Mouse (Mus musculus) limb, embryonic 15.5 days (tissue): ENCODE data around the gene Slc7a7. TPM values are rescaled to one million over a fixed set of nuclear protein-coding genes. Genes with fewer than 3 reads are reported as not detected.
A peak's percentile ranks its signal among the peaks of the same experiment; 100 is the strongest.

Experiments
- ATAC-seq: fragments of 200-750 bp; cut with Nextera tagmentation; 2 replicates; pipeline ENCODE4 v1.8.0; 2017; ENCODE audit warnings: low read depth, moderate TSS enrichment; ENCODE audit not compliant: insufficient number of reproducible peaks, low FRiP score, low TSS enrichment
- H3K27ac ChIP-seq: fragments of 300-500 bp; sonication (generic); 2 replicates; pipeline ENCODE4 v1.5.1; 2015; ENCODE audit warnings: moderate library complexity, mild to moderate bottlenecking, inconsistent platforms
- H3K27me3 ChIP-seq: fragments of 300-500 bp; sonication (generic); 2 replicates; pipeline ENCODE4 v1.6.1; 2015; ENCODE audit warnings: inconsistent platforms
- H3K36me3 ChIP-seq: fragments of 300-500 bp; sonication (generic); 2 replicates; pipeline ENCODE4 v1.6.1; 2015; ENCODE audit warnings: inconsistent platforms
- H3K4me1 ChIP-seq: fragments of 300-500 bp; sonication (generic); 2 replicates; pipeline ENCODE4 v1.6.1; 2015; ENCODE audit warnings: inconsistent platforms
- H3K4me2 ChIP-seq: fragments of 300-500 bp; sonication (generic); 2 replicates; pipeline ENCODE4 v1.6.1; 2015; ENCODE audit warnings: mild to moderate bottlenecking, inconsistent platforms
- H3K4me3 ChIP-seq: fragments of 300-500 bp; sonication (generic); 2 replicates; pipeline ENCODE4 v1.5.1; 2015; ENCODE audit warnings: mild to moderate bottlenecking, inconsistent platforms
- H3K9ac ChIP-seq: fragments of 300-500 bp; sonication (generic); 2 replicates; pipeline ENCODE4 v1.6.1; 2015; ENCODE audit warnings: inconsistent platforms
- H3K9me3 ChIP-seq: fragments of 300-500 bp; sonication (generic); 2 replicates; pipeline ENCODE4 v1.6.1; 2016; ENCODE audit warnings: inconsistent platforms
- WGBS: fragments of 180-500 bp; shearing (Covaris S2); methylation state at CpG from one replicate; pipeline ENCODE4 v1.1.7; 2015; 5-methylcytosine and 5-hydroxymethylcytosine counted together
- polyA plus RNA-seq: library from polyadenylated mRNA; unstranded; fragments of >200 nt; fragmentation: Nextera tagmentation; extraction: Ambion mirVana; gene quantifications from 2 replicates; pipeline ENCODE4 v1.2.1, GENCODE M21; 2015

Slc7a7 gene
- polyA plus RNA-seq, 1 experiment from 2014 or later, result 5.8 TPM

DNA sequence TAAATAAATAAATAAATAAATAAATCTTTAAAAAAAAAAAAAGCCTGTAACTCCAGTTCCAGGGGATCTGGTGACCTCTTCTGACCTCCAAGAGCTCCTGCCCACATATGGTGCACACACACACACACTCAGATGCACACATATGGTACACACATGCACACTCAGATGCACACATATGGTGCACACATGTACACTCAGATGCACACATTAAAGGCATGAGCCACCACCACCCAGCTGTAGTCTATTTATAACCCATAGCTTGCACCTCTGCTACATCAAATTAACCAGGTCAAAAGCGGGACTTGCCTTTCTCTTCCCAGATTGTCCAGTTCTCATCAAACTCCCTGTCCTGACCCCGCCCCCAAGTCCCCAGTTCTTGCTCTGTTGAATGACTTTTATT, 3.4 kb upstream of the Slc7a7 start:
- H3K9ac ChIP-seq, result no peak overlapping the region
- H3K27me3 ChIP-seq, result no peaks in the 10 kb centered on the region
- no peak overlapping the region for H3K4me2 ChIP-seq
- H3K9me3 ChIP-seq, result no peaks in the 10 kb centered on the region
- H3K27ac ChIP-seq, result no peak overlapping the region
- H3K36me3 ChIP-seq, result no peaks in the 10 kb centered on the region
- ATAC-seq, result no peak; the same call in 1 of the 2 replicates
- peaks cover 7% of the 10 kb centered on the region for H3K4me1 ChIP-seq
- H3K4me3 ChIP-seq, result no peak overlapping the region
- WGBS, result 71% methylated on average over 2 of the region's 2 CpGs

DNA sequence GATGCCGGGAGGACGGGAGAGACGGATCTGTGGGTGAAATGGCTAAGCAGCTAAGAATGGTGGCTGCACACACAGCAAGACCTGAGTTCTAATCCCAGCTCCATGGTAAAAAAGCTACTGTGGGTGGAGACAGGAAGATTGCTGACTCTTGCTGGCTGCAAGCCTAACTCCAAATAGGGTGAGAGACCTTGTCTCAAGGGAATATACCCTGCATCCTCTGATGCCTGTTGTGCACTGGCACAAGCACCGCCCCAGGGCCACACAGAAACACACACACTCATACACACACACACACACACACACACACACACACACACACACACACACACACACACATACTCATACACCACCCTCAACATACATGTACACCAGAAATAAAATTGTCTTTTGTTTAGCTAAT, 750 bp downstream of the Slc7a7 start:
- H3K27ac ChIP-seq, result no peak overlapping the region
- no peak overlapping the region for H3K4me3 ChIP-seq
- no peak for ATAC-seq
- 69% methylated on average over 4 of the region's 4 CpGs for WGBS
- H3K9me3 ChIP-seq, result no peaks in the 10 kb centered on the region
- no peak overlapping the region for H3K4me2 ChIP-seq
- no peak overlapping the region for H3K9ac ChIP-seq
- H3K4me1 ChIP-seq, result peaks cover 29% of the 10 kb centered on the region
- H3K36me3 ChIP-seq, result no peaks in the 10 kb centered on the region
- H3K27me3 ChIP-seq, result no peaks in the 10 kb centered on the region

DNA sequence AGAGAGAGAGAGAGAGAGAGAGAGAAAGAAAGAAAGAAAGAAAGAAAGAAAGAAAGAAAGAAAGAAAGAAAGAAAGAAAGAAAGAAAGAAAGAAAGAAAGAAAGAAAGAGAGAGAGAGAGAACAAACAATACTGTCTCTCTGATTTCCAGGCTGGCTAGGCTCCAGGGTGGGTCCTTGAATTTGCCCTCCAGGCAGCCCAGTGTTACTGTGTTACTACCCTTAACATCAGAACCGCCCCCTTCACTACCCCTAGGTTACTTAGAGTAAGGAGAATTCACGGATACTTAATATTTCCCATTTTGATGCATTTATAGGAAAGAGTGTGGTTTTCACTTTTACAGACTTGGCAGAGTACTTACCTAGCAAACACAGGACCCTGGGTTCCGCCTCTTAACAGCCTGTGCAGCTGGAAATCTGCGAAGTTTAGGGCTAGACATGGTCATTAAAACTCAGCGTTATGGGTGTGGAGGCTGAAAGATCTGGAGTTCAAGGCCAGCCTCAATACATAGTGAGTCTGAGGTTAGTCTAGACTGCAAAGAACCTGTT, 1.3 kb downstream of the Slc7a7 start:
- ATAC-seq, result no peak
- Histone ChIP-seq H3K4me1 (peaks cover 29% of the 10 kb centered on the region), H3K9me3 (no peaks in the 10 kb centered on the region), H3K27ac (no peak overlapping the region), H3K27me3 (no peaks in the 10 kb centered on the region), H3K9ac (no peak overlapping the region), H3K4me2 (no peak overlapping the region), H3K36me3 (no peaks in the 10 kb centered on the region), H3K4me3 (no peak overlapping the region)
- 26% methylated on average over 5 of the region's 5 CpGs for WGBS

DNA sequence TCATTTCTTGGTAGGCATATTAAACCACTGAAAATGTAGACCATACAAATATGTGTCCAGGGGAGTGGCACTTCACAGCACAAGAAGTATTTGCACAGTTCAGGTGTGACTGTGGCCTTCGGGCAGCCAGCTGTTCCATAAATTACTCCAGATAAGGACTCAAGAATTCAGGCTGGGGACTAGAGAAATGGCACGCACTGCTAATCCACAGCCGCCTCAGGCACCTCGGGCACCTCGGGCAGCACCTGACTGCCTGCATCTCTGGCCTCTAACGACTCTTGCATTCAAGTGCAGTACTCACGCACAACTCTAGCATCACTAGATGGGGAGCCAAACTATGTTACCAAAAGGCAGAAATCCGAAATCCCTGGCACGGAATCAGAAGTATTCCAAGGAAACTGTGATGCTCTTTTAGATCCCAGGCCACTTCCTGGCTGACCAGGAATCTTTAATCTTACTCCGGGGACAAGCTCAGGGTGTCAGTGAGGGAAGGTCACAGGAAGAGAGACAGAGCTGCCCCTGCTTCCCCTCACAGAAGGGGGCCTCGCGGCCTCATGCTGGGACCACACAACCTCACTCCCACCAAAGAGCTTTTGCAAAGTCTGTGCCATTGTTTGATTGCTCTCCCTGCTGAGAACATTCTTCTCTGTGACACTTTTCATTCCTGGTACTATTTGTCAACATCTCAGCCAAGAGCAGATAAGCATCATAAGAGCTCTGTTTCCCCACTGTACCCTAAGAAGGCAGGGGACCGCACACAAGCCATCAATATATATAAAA, 2.1 kb downstream of the Slc7a7 start:
- ATAC-seq, result no peak
- Histone ChIP-seq H3K4me2 (no peak overlapping the region), H3K4me3 (no peak overlapping the region), H3K27ac (no peak overlapping the region), H3K27me3 (no peaks in the 10 kb centered on the region), H3K4me1 (peaks cover 29% of the 10 kb centered on the region), H3K36me3 (no peaks in the 10 kb centered on the region), H3K9me3 (no peaks in the 10 kb centered on the region), H3K9ac (no peak overlapping the region)
- WGBS, result 25% methylated on average over 13 of the region's 13 CpGs

DNA sequence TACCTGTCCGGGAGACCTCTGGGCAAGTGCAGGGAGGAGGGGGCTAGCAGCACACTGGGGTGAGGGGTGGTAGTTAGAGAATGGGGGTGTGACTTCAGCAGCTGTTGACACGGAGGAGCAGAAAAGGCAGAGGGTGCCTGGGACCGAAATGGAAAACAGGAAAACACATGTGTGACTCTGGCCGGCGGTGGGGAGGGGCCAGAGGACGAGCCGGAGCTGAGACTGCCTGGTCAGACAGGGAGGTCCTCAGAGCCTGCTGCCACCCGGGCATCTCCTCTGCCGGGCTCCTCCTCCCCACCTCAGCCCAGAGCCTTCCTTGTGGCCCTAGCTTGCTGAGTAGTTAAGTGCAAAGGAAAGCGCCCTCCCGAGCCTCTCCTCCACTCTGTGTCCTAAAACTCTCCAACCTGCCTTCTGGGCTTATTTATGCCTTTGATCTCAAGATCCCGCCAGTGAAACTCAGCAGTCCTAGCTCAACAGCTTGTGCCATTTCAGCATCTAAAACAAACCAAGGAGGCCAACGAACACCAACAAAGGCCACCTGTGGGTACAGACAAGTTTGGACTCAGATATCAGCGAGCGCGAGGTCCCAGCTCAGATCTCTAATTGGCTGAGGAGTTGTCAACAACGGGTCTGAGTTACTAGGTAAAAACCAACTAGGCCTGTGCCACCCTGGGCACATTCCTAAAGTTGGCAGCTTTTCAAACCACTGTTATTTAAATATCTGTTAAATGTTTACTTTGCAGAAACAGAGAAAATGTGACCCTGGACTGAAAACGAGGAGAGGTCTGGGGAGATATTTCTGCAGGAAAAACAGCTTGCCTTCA, 3.5 kb downstream of the Slc7a7 start:
- H3K4me1 ChIP-seq, result peaks cover 38% of the 10 kb centered on the region
- ATAC-seq, result peak; percentile 30; the same call in 1 of the 2 replicates
- H3K9me3 ChIP-seq, result no peaks in the 10 kb centered on the region
- peak overlapping the region; percentile 25 for H3K4me3 ChIP-seq
- peak overlapping the region; percentile 46 for H3K4me2 ChIP-seq
- no peak overlapping the region for H3K9ac ChIP-seq
- no peaks in the 10 kb centered on the region for H3K36me3 ChIP-seq
- H3K27me3 ChIP-seq, result no peaks in the 10 kb centered on the region
- WGBS, result 9% methylated on average over 18 of the region's 18 CpGs
- peak overlapping the region; percentile 23 for H3K27ac ChIP-seq

DNA sequence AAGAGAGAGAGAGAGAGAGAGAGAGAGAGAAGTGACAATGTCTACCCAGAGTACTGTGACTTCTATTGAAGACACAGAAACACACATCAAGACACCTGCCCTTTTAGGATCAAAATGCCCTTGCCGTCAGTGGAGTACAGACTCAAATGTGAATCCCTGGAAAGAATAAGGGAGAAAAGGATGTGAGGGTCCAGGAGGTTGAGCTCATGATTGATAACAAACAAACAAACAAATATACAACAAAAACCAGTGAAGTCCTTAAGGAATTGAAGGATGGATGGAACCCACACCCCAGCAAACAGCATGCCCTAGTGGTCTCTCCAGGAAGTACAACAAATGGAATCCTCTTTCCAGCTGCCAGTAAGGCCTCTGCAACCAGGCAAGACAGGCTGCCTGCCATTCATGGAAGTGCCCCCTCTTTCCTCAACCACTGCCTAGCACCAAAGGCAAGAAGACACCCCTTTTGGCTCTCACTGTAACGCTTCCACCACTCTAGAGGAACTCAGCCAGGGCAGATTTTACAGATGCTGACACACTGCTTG, 4.9 kb downstream of the Slc7a7 start:
- Histone ChIP-seq H3K4me1 (peaks cover 37% of the 10 kb centered on the region), H3K9ac (no peak overlapping the region), H3K27me3 (no peaks in the 10 kb centered on the region), H3K4me3 (no peak overlapping the region), H3K4me2 (no peak overlapping the region), H3K27ac (peak overlapping the region; percentile 71; the same call in 1 of the 2 replicates), H3K36me3 (no peaks in the 10 kb centered on the region), H3K9me3 (no peaks in the 10 kb centered on the region)
- no peak for ATAC-seq
- 44% methylated on average over 2 of the region's 2 CpGs for WGBS

DNA sequence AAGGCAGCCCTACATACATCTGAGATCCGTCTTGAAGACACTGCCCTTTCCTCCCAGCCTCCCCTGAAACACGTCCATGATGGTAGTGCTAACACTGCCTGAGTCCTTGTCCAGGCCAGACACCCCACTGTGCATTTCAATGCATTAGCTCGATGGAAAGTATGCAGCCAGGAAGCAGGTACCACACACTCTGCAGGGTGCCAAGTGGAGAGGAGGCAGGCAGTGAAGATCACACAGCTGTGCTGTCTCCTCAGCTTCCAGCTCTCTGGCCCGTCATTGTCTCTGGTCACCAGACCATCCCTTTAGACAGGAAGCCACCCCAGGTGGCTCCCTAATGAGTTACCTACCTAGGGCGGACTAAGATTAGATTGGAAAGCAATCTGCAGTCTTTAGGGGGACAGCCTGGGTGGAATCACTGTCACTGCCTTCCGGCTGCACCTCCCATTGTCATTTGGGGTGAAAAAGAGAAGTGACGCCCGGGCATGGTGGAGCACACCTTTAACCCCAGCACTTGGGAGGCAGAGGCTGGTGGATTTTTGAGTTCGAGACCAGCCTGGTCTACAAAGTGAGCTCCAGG, 5.5 kb downstream of the Slc7a7 start:
- no peak overlapping the region for H3K4me2 ChIP-seq
- ATAC-seq, result no peak
- H3K9ac ChIP-seq, result no peak overlapping the region
- H3K4me1 ChIP-seq, result peaks cover 33% of the 10 kb centered on the region
- no peaks in the 10 kb centered on the region for H3K36me3 ChIP-seq
- no peak overlapping the region for H3K27ac ChIP-seq
- no peaks in the 10 kb centered on the region for H3K27me3 ChIP-seq
- H3K9me3 ChIP-seq, result no peaks in the 10 kb centered on the region
- no peak overlapping the region for H3K4me3 ChIP-seq
- WGBS, result 61% methylated on average over 9 of the region's 9 CpGs

DNA sequence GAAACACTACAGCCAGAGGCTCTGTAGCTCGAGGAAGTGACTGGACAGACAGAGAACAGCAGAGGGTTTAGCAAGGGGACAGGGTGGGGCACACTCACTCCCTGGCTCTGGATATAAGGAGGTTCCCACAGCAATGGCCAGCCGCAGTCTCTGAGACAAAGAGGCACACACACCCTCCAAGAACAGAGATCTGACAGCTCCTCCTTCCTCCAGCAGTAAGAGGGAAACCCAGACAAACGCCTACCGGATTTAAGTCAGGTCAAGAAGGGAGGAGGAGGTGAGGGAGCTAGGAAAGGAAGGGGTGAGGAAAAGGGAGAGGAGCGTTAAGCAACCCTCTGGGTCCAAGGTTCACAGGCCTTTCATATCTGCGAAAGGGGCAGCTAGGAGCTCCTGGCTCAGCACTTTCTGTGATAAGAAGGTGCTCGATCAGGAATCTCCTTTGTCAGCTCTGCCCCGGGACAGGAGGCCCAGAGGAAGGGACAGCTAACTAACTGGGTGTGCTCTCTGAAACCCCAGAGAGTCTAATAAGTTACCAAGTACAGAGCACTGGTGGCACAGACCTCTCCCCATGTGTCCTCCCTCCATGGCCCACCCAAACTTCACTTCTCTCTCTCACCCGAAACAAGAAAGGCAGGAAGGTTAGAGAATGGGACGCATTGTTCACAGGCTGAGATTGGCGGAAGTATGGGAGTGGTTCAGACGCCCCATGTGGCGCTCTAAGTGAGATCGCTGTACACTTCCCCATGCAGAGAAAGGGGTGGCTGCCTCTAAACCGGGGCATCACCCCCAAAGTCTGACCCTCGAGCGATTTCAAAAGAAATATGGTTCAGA, 7.4 kb downstream of the Slc7a7 start:
- WGBS, result 50% methylated on average over 17 of the region's 17 CpGs
- H3K4me3 ChIP-seq, result no peak overlapping the region
- no peak overlapping the region for H3K4me2 ChIP-seq

DNA sequence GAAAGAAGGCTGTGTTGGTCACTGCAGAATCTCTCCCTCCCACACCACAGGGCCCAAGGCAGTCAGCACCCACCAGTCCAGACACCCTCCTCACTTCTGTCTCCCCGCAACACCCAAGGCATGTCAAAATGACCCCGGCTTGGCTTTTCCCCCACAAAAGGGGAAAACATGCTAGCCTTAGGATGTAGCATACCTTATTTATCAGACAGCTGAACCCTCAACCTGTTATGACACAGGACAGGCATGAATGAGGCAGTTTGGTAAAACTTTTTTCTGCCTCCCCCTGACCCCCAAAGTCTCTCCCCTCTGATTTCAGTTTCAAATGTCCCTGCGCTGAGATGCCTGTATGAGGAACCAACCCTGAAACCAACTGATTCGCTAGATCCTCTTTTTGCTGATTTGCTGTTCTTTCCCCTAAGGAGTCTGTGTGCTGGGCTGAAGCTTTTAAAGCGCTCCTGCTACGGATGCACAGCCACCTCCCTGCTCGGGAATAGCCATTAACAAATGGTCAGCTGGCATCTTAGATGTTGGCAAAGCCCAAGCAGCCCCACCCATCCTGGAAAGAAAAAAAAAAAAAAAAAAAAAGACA, 8.4 kb downstream of the Slc7a7 start:
- WGBS, result 74% methylated on average over 7 of the region's 7 CpGs
- no peak for ATAC-seq
- Histone ChIP-seq H3K4me2 (no peak overlapping the region), H3K36me3 (no peaks in the 10 kb centered on the region), H3K27ac (no peak overlapping the region), H3K9ac (no peak overlapping the region), H3K4me3 (no peak overlapping the region), H3K9me3 (no peaks in the 10 kb centered on the region), H3K4me1 (peaks cover 20% of the 10 kb centered on the region), H3K27me3 (no peaks in the 10 kb centered on the region)

More for the DNA sequence above, 7.4 kb downstream of the Slc7a7 start:
- H3K27ac ChIP-seq, result 0 out of 2 replicates have a peak overlapping the region, but pooled peaks have one; percentile 51
- H3K4me1 ChIP-seq, result peaks cover 28% of the 10 kb centered on the region
- no peaks in the 10 kb centered on the region for H3K36me3 ChIP-seq
- H3K9me3 ChIP-seq, result no peaks in the 10 kb centered on the region
- H3K9ac ChIP-seq, result no peak overlapping the region
- no peak for ATAC-seq
- H3K27me3 ChIP-seq, result no peaks in the 10 kb centered on the region

DNA sequence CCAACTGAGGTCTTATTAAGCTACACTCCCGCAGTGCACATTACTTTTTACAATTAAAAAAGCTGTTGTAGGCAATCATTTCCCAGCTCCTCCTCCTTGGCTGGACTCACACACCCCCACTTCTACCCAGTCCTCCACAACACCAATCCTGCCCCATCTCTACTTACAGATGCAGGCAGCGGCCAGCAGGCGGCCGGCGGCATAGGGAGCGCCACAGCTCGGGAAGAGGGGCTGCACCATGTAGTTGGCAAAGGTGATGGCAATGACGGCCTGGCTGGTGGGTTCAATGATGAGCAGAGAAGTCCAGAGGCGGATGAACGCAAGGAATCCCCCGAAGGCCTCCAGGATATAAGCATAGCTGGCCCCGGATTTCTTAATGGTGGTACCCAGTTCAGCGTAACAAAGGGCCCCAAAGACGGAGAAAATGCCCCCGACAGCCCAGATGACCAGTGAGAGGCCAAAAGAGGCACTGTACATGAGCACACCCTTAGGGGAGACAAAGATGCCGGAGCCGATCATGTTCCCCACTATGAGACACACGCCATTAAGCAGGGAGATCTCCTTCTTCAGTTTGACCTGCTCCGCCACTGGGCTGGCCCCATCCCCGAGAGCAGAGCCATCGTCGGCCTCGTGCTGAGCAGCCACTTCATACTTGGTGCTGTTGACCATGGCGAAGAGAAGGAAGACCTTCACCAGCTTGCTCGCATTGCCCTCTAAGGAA, 9.1 kb downstream of the Slc7a7 start:
- no peak overlapping the region for H3K4me3 ChIP-seq
- no peak for ATAC-seq
- 82% methylated on average over 25 of the region's 25 CpGs for WGBS

More for the DNA sequence above, 9.1 kb downstream of the Slc7a7 start:
- Histone ChIP-seq H3K9me3 (no peaks in the 10 kb centered on the region), H3K27ac (no peak overlapping the region), H3K4me1 (peaks cover 14% of the 10 kb centered on the region), H3K27me3 (no peaks in the 10 kb centered on the region), H3K9ac (no peak overlapping the region), H3K36me3 (no peaks in the 10 kb centered on the region), H3K4me2 (no peak overlapping the region)
